Mouse (Mus musculus) liver, embryonic 14.5 days (tissue): ENCODE results near the gene Rsph3a.
"Not testable (repeated sequence)": the region's sequence is repeated elsewhere in the genome, so short reads cannot be mapped to it uniquely, and the experiment has no call there.

Source experiments
- CTCF ChIP-seq: IDR thresholded peaks from 2 replicates; pipeline ENCODE4 v1.5.1; 2016; ENCODE audit warnings: antibody characterized with exemption, low read depth, control low read depth
- EP300 ChIP-seq: IDR thresholded peaks from 2 replicates; pipeline ENCODE4 v1.6.1; 2016; ENCODE audit warnings: antibody characterized with exemption, low read depth

GRCm38 (mm10) chr17:7987038-7987437, 41.6 kb downstream of the Rsph3a start:
- TF ChIP-seq CTCF, EP300: not testable (repeated sequence)
